Mouse (Mus musculus): ENCODE measurements around the gene Kcnn3.

Gene Kcnn3

DNA sequence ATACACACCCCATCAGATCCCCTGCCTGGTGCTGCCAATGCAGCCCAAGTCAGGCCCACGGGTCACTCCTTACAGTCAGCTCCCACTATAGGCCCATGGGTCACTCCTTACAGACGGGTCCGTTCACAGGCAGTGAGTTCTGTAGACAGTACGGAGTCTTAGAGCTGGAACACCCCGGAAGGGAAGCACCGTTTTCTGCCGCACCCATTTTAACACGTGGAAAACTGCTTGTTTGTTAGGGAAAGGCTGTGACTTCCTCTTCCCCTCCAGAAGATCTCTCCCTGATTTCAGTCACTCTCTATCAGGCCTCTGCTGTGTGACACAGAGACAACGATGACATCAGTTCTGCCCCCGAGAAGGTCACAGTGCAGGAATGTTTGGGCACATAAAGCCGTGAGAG, 4.5 kb upstream of the Kcnn3 start:
- in situ Hi-C loops (cut with MseI, MboI), result loop anchor here (5.0 to 25.0 kb wide), 2 partner anchors 167 to 172 kb away; no protein-coding TSS in a partner anchor

DNA sequence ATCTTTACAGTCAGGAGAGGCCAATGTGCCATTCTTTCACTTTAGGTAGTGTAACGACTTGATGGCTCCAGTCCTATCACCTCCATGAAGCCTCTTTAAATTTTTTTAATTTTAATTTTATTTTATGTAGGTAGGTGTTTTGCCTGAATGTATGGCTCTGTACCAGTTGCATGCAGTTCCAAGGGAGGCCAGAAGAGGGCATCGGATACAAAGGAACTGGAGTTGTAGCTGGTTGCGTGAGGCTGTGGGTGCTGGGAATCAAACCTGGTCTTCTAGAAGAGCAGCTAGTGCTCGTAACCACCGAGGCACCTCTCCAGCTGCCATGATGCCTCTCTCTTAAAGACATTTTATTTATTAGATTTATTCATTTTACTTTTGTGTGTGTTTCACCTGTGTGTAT, 3.6 kb upstream of the Kcnn3 start:
- in situ Hi-C loops (cut with MseI, MboI), result loop anchor here (5.0 to 25.0 kb wide), 2 partner anchors 166 to 171 kb away; no protein-coding TSS in a partner anchor

DNA sequence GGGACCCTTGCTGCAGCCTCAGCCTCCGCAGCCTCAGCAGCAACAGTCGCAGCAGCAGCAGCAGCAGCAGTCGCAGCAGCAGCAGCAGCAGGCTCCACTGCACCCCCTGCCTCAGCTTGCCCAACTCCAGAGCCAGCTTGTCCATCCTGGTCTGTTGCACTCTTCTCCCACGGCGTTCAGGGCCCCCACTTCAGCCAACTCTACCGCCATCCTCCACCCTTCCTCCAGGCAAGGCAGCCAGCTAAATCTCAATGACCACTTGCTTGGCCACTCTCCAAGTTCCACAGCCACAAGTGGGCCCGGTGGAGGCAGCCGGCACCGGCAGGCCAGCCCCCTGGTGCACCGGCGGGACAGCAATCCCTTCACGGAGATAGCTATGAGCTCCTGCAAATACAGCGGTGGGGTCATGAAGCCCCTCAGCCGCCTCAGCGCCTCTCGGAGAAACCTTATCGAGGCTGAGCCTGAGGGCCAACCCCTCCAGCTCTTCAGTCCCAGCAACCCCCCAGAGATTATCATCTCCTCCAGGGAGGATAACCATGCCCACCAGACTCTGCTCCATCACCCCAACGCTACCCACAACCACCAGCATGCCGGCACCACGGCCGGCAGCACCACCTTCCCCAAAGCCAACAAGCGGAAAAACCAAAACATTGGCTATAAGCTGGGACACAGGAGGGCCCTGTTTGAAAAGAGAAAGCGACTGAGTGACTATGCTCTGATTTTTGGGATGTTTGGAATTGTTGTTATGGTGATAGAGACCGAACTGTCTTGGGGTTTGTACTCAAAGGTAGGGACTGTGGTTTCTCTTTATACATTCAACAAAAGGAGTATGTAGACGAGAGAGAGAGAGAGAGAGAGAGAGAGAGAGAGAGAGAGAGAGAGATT, 896 bp downstream of the Kcnn3 start:
- in situ Hi-C loops (cut with MseI, MboI), result loop anchor here in 1 of 2 experiments (25.0 kb wide), 1 partner anchor 166 kb away; no protein-coding TSS in a partner anchor

DNA sequence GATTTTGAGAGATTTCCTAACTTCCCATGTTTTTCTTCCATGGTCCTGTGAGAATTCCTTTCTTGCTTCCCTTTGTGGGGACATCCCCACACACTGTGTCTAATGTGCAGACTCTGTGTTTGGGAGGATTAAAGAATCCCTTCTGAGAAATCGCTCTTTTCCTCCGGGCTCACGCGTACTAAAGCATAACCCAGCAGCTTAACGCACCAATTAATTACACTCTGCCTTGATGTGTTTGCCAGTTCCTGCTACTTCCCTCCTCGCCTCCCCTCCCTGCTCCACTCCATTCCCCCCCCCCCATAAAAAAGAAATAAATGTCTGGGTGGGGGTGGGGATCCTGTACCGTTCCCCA, 1.5 kb downstream of the Kcnn3 start:
- in situ Hi-C loops (cut with MseI, MboI), result loop anchor here in 1 of 2 experiments (25.0 kb wide), 1 partner anchor 166 kb away; no protein-coding TSS in a partner anchor

DNA sequence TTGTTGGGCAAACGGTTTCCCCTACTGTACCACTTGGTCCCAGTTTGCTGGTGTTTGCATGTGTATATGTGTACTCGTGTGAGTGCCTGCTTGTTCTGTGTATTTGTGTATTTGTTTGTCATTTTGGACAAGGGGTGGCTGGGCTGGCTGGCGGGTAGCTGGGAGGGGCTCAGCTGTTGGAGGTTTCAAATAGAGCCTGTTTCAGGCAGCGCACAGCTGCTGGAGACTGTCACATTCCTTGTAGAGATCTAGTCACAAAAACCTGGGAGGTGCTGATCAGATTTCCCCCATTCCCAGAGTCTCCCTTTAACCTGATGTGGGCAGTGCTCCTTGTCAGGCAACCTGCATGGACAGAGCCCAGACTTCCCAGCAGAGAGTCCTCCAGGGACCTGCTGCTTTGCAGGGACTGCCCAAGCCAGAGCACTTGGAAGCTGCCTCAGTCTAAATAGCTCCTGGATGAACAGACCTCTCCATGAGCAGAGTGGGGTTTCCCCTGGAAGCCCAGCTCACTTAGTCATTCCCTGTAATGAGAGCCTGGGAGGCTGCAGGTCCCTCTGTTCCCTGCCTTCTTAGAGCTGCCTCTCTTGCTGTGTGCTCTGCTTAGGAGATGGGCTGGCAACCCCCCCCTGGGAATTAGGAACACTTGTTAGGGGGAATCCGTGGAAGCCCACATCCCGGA, 2.6 kb downstream of the Kcnn3 start:
- in situ Hi-C loops (cut with MseI, MboI), result loop anchor here in 1 of 2 experiments (25.0 kb wide), 1 partner anchor 165 kb away; no protein-coding TSS in a partner anchor

DNA sequence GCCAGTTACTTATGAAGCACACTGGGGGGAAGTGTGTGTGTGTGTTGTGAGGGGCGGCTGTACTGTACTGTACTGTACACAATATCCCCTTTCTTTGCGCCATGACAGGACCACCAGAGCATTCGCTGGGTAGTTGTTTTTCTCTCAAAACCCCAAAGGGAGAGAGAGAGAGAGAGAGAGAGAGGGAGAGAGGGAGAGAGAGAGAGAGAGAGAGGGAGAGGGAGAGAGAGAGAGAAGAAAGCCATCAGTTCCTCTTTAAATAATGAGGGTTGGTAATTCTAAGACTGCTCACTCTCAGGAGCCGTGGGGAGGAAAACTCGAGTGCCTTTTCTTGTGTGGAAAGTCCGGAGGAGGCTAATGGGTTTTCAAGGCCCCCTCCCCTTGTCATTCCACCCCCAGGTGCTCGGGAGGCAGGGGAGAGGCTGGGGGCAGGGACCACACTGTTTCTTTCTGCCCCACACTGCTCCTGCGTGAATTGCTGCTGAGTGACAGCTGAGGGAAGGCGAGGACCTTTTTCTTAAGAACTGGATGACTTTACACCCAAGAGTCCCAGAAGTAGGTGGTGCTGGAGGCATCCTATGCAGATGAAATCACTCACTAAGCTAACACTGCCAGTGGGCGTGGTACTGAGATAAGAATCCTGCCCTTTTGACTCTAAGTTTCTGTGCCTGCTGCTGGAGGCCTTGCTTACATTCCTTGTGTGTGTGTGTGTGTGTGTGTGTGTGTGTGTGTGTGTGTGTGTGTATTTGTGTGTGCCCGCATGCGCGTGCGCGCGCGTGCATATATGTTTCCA, 6.5 kb downstream of the Kcnn3 start:
- in situ Hi-C loops (cut with MseI, MboI), result no loop called here

DNA sequence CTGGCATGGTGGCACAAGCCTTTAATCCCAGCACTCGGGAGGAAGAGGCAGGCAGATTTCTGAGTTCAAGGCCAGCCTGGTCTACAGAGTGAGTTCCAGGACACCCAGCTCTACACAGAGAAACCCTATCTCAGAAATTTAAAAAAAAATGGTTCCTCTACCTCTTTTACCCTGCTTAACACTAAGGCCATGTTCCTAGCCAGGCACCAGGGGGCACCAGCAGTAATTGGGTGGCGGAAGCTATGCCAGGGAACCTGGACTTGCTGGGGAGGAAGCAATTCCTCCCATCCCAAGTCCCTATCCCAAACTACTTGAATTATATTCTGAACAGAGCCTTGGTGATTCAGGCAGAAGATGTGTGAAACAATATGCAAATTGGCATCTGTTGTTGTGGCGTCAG, 9.8 kb downstream of the Kcnn3 start:
- in situ Hi-C loops (cut with MseI, MboI), result no loop called here

DNA sequence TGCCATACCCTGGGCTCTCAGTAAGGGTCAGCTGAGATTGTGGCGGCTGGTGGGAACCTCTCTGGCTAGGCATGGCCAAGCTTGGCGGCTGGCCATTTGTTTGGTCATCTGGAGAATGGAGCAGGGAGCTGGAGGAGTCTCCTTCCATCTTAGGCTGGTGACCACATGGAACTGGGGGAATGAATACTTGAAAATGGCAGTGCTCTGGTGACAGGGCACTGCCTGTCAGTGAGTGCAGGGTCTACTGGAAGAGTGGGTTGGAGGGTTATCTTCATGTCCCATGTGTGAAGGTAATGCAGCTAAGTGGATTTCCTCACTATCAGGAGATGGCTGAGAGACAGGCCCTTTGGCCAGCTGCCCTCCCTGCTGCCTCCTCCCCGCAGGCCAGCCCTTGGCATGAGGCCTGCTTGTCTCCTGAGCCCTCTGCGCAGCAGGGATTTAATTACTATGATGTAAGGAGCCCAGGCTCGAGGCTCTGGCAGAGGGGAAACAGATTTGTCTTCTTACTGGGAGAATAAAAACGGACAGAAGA, 14.7 kb downstream of the Kcnn3 start:
- in situ Hi-C loops (cut with MseI, MboI), result no loop called here

DNA sequence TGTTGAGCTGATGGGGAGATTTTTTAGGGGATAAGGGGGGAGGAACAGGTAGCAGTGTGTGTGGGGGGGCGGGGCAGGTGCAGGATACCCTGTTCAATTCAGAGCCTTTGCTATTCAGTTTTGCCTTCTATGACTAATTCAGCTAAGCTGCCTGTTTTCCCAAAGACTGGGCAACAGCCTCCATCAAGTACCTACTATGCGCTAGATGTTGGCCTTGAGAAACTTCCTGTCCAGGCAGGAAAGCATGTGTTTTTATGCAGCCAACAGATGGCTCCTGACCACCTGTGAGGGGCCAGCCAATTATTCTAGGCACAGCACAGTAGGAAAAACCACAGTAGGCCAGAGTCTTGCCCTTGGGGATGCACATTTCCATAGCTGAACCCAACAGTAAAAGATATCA, 15.2 kb downstream of the Kcnn3 start:
- in situ Hi-C loops (cut with MseI, MboI), result no loop called here

DNA sequence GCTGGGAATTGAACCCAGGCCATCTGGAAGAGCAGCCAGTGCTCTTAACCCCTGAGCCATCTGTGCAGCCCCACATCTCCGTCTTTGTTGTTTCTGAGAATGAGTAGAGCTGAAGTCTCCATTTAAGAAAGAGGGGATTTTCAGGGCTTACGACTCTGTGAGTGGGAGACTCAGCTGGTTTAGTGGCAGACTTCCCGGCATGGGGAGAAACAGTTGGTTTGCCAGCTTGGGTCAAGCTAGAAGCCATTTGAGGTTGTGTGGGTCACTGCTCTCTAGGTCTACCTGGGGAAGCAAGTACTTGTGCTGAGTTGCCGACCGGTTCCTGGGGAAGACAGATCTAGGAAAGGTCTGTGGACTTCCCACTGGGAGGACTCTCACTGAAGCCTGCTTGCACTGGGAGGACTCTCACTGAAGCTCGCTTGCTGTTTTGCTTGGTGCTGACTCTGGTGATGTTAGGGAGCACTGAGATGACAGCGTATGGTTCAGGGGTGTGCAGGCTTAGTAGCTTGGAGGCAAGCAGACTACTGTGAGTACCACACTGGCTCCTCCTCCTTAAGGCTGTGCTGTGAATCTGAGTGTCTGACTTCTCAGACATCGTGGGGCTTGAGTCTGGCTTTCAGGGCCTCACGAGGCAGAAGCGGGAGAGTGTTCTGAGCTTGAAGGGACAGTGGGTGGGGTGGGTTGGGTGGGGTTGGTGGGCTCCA, 19.2 kb downstream of the Kcnn3 start:
- in situ Hi-C loops (cut with MseI, MboI), result no loop called here

DNA sequence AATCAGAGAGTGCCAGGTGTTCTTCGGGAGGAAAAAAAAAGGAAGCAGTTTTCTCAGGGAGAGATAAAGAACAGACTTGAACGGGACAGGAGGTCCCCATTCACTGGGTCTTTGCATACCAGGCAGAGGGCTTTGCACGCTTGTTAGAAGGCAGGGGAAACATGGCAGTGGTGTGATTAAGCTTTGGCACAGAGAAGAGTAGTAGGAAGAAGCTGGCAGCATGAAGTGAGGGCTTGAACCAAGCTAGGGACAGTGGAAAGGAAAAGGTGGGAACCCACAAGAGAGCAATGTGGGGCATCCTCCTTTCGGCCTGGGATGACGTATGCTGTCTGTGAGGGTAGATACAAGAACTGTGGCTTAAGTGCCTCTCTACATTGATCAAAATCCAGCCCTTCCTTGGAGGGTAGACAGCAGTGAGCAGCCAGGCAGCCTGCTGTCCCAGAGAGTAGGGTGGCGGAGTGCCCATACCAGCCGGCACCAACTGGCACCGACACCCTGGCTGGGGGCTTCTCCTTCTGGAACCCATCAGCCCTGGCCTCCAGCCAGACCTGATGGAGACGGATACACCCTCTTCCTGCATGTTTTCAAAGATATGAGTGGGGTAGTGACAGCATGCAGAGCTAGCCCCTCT, 19.9 kb downstream of the Kcnn3 start:
- in situ Hi-C loops (cut with MseI, MboI), result no loop called here

DNA sequence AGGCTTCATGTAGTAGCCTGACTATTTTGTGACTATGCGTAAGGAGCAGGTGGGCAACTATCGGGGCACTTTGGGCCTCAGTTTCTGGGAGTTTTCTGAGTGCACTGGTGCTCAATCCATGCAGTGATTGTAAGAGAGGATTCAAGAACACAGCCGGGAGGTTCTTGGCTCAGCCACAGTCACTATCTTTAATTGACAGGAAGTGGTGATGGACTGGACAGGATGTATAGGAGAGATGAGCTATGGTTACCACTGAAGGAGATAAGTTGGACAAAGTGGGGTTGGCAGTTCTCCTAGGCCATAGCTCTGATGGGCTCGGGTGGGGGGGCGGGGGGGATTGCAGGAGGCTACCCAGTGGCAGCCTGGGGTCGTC, 20.4 kb downstream of the Kcnn3 start:
- in situ Hi-C loops (cut with MseI, MboI), result no loop called here

DNA sequence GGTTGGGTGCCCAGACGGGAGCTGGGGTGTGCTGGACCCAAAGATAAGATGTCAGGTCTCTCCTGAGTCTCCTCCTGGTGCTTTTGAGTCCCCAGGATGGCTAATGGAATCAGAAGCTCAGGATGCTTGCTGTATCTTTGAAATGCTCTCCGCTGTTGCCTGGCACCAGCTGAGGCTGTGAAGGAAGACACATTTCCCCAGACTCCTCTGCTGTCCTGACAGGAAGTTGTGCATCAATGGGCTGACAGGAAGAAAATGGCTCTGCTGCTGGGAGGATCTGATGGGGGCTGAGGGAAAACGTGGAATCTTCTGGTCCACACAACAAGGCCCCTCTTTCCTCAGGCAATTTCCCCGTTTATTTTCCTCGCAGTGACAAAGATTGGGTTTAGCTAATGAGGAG, 27.0 kb downstream of the Kcnn3 start:
- in situ Hi-C loops (cut with MseI, MboI), result no loop called here

DNA sequence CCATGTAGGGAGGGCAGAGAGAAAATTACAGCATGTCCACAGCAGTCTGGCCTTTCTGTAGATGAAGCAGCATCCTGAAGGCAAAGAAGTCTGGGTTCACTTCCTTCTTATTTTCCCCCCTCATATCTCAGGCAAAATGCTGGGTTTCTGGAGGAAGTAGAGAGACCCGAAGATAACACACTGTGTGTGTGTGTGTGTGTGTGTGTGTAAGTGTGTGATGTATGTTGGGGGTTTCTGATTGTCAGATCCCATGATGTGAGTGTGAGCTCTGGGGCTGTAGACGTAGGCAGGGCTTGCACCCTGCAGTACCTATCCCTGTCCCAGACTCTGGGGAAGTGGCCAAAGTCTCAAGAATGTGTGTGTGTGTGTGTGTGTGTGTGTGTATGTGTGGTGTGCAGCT, 28.8 kb downstream of the Kcnn3 start:
- in situ Hi-C loops (cut with MseI, MboI), result no loop called here

DNA sequence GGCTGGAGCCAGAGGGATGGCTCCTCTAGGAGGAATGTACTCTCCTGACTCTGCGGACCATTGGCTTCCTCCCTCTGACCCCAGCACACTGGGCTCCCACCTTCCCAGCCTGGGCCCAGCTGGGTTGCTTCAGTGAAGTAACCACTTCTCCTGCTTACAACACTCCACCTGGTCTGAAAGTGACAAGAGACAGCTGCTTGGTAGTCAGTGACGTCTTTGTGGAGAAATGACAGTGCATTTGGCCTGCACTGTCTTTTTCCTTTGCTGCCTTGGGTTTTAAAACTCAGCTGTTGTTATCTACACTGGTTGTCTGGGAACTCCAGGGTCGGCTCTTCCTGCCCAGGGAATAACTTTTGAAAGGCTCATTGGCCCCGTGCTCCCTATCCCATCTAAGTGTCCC, 29.5 kb downstream of the Kcnn3 start:
- in situ Hi-C loops (cut with MseI, MboI), result no loop called here

DNA sequence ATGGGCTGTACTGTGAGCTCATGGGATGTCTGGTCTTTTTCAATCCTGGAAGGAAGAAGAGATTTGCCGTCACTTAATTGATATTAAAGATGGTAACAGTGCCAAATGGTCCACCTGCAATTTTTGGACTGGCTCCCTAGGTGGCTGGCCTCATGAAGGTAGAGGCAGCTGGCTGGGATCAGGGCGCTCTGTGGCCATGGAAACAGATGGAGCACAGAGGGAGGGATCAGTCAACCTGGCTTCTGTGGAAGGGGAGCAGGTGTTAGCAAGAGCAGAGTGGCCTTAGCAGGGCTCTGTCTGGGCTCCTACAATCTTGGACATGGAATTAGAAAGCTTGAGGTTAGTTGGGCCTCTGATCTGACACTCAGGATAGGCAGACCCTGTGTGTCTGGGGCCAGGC, 31.9 kb downstream of the Kcnn3 start:
- in situ Hi-C loops (cut with MseI, MboI), result no loop called here

DNA sequence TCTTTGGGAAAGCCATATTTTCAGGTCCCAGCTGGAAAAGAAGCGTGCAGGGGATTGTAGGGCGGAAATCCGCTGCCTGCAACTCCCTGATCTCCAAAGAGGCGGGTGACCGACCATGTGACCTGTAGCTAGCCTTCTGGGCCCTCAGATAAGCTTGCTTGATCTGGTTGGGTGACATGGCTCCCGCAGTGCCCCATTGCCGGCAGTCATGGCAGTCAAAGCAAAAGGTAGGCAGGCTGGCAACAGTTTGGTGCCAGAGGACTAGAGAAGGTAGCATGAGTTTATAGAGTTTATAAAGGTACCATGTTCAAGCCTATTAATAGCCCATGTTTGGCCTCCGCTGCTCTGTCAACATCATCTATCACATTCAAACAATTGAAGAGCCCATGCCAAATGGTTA, 33.5 kb downstream of the Kcnn3 start:
- in situ Hi-C loops (cut with MseI, MboI), result no loop called here

DNA sequence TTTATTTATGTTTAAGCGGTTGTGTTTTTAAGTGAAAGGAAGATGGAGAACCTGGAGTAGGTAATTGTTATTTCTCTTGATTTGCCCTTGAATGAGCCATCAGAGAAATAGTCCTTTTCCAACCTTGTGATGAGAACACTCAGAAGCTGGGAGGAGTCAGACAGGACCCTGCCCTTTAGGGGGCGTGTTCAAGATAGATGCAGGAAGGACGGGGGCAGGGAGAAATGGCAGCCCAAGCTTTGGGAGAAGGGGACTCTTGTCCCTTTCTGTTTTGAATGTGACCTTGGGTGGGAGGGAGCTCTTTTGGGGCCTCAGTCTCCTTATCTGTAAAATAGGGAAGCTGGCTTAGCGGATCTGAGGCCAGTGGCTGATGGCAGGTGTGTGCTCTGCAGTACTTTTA, 34.0 kb downstream of the Kcnn3 start:
- in situ Hi-C loops (cut with MseI, MboI), result no loop called here

DNA sequence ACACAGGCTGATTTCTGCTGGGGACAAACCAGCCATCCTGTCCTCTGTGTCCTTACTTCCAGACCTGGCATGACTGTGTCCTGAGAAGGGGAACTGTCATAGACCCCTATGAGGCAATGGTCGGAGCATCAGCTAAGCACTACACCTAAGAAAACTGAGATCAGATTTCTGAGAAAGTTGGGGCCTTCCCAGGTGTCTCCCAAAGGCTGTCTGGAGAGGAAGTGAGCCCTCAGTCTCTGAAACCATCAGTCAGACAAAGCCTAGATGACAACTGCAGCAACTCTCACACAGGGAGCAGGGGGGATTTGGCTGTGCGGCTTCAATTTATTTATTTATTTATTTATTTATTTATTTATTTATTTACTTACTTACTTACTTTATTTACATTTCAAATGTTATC, 34.6 kb downstream of the Kcnn3 start:
- in situ Hi-C loops (cut with MseI, MboI), result no loop called here

DNA sequence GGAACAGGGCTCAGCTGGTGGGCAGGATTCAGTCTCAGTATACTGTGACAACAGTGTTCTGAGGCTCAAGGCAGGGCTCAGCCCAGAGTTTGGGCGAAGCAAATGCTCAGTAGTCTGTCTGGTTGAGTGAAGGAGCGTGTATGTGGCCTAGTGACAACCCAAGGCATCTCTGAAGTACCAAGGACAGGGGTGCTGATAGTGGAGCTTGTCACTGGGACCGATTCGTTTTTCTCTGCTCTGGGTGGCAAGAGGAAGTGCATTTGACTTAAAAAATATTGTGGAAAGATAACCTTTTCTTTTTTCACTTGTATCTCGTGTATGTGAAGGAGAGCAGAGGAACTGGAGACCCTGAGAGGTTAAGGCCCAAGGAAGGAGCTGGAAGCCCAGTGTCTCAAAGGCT, 37.8 kb downstream of the Kcnn3 start:
- in situ Hi-C loops (cut with MseI, MboI), result no loop called here

Measured in mouse trophoblast stem cell (cell line).